Mouse (Mus musculus): ENCODE measurements around the gene Msrb2.

GRCm38 (mm10) chr2:19429691-19430690 is 58.8 kb downstream of the Msrb2 start:
- no peak for TF ChIP-seq CHD2 (IDR thresholded peaks at IDR 0.05; ENCODE audit: low read depth, low read length)
- TF ChIP-seq MAFK (IDR thresholded peaks at IDR 0.05; ENCODE audit: insufficient read depth, low read depth, low read length) = no peak
- TF ChIP-seq ZNF384 (IDR thresholded peaks at IDR 0.05; ENCODE audit: low read depth, low read length) = no peak
